Mouse (Mus musculus) mesoderm, embryonic 11.5 days (tissue): ENCODE results near the gene Cntnap5c.

Source experiments
- DNase-seq: peaks from one replicate; pipeline ENCODE4 v3.0.0-alpha.2; 2012; ENCODE audit warnings: low read depth, low spot score

Cntnap5c gene

GRCm38 (mm10) chr17:58003322-58003721 is 234.0 kb downstream of the Cntnap5c start:
- no peak for DNase-seq

GRCm38 (mm10) chr17:58004491-58004890 is 235.1 kb downstream of the Cntnap5c start:
- no peak for DNase-seq

DNA sequence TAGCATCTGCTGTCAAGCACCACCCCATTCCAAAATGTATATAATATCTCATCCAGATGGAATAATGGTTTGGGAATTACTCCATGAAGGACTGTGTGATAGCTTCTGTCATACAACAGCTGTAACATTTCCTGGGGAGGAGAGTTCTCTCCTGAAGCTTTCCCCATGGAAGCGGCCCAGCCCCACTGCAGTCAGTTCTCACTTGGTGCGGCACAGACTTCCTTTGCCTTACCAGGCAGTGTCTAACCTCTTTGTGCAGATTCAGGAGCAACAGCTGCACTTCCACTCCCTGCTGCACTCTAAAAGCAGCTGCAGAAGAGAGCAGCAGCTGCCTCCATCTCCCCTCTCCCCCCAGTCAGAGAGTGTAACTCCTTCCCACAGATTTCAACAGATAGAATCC is 271.8 kb downstream of the Cntnap5c start:
- peak; percentile 3 for DNase-seq

DNA sequence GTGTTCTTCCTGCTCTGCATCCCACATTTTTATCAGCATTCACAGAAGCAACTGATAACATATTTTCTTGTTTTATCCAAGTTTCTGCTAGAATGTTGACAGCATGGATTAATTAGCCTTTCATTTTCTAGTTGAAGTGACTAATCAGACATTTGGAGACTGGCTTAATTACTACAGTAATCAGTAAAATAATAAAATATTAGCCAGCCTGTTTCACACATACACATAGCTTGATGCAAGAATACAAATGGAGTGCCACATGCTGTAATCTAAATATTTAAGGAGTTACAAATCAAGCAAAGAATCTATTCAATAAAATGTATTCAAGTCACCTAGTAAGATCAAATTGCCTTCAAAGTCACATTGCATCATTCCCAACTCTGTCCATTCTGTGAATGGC is 275.8 kb downstream of the Cntnap5c start:
- DNase-seq, result no peak

GRCm38 (mm10) chr17:58069912-58070311 is 300.5 kb downstream of the Cntnap5c start:
- no peak for DNase-seq

DNA sequence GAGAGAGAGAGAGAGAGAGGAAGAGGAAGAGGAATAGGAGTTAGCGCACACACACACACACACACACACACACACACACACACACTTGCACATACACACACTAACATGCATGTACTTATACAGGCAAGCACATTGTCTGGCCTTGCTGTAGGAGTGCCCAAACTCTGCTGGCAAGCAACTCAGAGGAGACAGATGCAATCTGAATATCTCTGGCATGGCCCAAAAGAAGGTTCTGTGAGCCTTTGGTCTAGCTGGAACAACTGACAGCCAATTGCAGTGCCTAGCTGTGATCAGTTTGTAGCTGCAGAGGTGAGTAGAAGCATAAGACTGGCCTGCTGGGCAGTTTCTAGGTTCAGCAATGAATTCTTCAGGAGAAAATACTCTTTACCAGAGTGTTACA is 313.3 kb downstream of the Cntnap5c start:
- no peak for DNase-seq

DNA sequence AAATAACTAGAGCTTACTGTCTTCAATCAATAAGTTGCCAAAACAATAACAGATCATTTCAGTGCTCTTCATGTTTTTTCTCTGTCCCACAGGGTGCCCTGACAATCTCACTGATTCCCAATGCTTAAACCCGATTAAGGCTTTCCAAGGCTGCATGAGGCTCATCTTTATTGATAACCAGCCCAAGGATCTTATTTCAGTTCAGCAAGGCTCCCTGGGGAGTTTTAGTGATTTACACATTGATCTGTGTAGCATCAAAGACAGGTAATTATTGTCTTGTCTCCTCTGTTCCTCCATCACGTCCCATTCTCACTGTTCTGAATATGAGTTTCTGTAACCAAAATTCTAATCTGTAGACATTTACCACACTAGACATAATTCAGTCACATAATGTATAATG is 335.1 kb downstream of the Cntnap5c start:
- DNase-seq, result no peak

GRCm38 (mm10) chr17:58107901-58108300 is 338.5 kb downstream of the Cntnap5c start:
- no peak for DNase-seq

- no peak for DNase-seq
Measured at GRCm38 (mm10) chr17:58108335-58108734, 339.0 kb downstream of the Cntnap5c start.

DNA sequence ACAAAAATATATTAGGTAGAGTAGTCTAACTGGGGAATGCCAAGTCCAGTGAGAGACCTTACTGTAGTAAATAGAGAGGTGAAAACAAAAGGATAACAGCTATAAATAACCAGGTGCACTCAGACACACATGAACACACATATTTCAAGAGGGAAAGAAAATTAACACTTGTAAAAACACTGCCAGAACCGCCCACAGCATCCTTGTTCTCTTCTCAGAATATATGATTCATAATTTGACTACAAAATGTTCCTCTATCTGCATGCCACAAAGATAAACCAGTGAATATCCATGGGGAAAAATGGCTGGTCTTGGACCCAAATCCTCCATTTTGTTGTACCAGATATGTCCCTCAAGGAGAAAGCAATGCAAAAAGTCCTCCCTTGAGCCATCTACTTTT is 417.8 kb downstream of the Cntnap5c start:
- DNase-seq, result no peak

- no peak for DNase-seq
Measured at GRCm38 (mm10) chr17:58201148-58201547, 431.8 kb downstream of the Cntnap5c start.

- DNase-seq, result no peak
Measured at GRCm38 (mm10) chr17:58268058-58268457, 498.7 kb downstream of the Cntnap5c start.

DNA sequence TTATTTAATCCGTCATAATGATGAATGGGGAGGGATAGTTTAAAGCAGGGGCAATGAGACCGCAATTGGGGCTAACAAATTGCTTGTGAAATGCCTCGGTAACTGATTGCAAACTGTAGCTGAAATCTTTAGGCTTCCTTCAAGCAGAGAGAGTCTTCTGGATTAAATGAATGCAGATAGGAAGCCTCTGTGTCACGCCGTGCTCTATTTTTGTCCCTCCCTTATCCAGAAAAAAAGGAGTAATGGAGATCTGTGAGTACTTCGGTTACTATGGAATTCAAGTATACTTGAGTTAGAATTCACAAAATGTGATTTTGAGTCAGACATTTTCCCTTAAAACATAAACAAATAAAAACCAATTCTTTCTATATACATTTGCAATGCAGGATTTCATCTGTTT is 581.9 kb downstream of the Cntnap5c start:
- DNase-seq, result no peak

DNA sequence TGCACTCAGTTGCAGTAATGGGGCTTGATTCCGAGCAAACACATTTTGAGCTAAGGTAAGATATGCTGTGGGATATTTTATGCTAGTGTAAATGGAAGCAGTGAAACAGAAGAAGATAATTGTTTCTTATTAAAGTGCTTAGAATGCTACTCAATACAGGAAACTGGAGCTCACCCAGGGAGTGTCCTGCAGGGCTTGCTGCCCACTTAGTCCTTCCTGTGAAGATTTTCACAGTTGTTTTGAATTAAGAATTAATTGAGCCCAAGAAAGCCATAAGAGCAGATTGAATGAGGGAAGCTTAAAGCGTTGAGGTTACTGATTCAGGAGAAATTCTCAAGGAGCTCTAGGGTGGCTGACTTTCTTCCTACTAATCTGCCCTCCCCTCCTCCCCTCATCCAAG is 586.9 kb downstream of the Cntnap5c start:
- no peak for DNase-seq

- peak; percentile 15 for DNase-seq
Measured at GRCm38 (mm10) chr17:58363582-58364267, 594.4 kb downstream of the Cntnap5c start.

DNA sequence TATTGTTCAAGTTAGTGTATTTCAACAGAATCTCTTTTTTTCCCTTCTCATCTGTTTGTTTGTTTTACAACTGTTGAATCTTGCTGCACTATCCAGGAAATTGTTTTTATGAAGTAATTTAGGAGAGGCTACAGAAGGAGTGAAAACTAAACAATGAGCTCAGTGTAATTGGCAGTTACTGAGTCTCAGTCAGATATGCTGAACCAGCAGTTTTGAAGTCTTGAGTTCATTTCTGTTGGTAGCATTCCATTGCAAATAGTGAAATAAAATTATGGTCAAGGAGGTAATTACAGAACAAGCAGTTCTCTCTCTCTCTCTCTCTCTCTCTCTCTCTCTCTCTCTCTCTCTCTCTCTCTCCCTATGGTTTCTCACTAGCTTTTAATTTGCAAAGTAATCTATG is 600.7 kb downstream of the Cntnap5c start:
- no peak for DNase-seq

DNA sequence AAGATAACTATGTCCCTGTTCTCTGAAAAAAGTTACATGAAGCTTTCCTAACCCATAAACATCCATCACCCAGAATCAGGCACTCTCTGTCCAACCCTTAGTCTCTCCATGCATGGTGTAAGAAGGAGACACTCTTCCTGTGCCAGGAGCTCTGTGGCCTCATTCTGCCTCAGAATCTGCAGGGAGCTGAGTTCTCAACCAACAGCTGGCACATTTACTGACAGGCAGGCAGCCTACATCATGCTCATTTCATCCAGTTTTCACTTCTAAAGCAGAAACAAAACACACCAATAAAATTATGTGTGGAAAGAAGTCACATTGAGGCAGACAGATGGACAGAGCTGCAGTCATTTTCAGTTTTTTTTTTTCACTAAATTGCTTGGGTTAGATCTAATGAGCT is 638.4 kb downstream of the Cntnap5c start:
- no peak for DNase-seq

DNA sequence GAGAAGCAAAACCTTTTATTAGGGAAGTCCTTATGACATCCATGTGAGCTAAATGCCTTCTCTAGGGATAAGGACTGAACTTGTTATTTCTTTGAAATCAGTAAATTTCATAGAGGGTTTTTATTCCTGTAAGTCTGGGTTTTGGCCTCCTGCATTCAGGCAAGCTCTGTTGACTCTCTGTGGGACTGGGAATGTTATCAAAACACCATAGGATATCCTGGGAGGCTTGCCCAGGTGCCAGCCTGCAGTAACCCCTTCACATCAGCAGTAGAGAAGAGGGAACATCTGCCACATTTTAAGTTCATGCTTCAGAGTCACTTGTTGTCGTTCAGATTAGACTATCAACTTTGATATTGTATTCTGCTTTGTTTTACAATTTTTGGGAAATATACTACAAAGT is 639.4 kb downstream of the Cntnap5c start:
- DNase-seq, result no peak

- DNase-seq, result no peak
Measured at GRCm38 (mm10) chr17:58437443-58437842, 668.1 kb downstream of the Cntnap5c start.
